Mouse (Mus musculus) Patski (cell line): ENCODE measurements around the gene Prepl. TPM values are rescaled to one million over a fixed set of nuclear protein-coding genes. Genes with fewer than 3 reads are reported as not detected.

Experiments
- ATAC-seq: fragments of 100-300 bp; one replicate; pipeline ENCODE4 v1.8.0; 2021
- CTCF ChIA-PET: fragments of 350-600 bp; sonication (Branson Sonifier 250); formaldehyde crosslinking; loops from one replicate; lab custom pipeline; 2022; ENCODE audit warnings: inconsistent platforms; lab: Charles Lee
- POLR2A ChIA-PET: fragments of 350-600 bp; sonication (Branson Sonifier 250); formaldehyde crosslinking; loops from one replicate; lab custom pipeline; 2022; ENCODE audit warnings: antibody characterized with exemption, inconsistent platforms; lab: Charles Lee
- DNase-seq: peaks from one replicate; pipeline ENCODE4 v3.0.0-alpha.2; 2011; ENCODE audit warnings: low read depth, low spot score
- H3K27me3 ChIP-seq: fragments of 371-371 bp; one replicate; pipeline ENCODE4 v1.5.1; 2021
- CTCF ChIP-seq: fragments of 100-300 bp; IDR thresholded peaks from one replicate; pipeline ENCODE4 v1.5.1; 2021
- in situ Hi-C: fragments of 300-500 bp; cut with MboI; formaldehyde crosslinking; loops from 3 replicates; pipeline ENCODE4 v1.11.1; 2018; ENCODE audit warnings: low pct_unique_long_range_greater_than_20kb, mixed read lengths
- polyA plus RNA-seq: library from polyadenylated mRNA; unstranded; gene quantifications from one replicate; pipeline ENCODE4 v1.2.3, GENCODE M21; 2021

Prepl gene
- polyA plus RNA-seq, 1 experiment from 2014 or later = 75.8 TPM

DNA sequence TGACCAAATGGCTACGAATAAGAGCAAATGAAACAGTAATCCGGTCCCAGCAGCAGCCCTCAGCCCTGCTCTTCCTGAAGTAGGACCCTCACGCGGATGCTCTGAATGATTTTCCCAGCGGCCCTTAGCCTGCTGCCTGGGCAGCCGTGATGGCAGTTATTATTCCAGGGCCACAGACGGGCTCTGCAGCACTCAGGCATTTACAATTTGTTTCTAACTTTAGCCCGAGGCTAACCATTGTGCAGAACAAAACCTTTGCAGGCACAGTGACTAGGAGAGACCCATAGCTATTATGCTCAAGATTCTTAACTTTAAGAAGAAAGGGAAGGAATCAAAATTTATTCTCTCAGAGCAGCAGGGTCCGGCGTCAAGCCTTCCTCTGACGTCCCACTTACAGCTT lies 17.7 kb downstream of the Prepl start:
- no peak for DNase-seq
- POLR2A ChIA-PET = no interaction called here
- no peak for ATAC-seq
- TF ChIP-seq CTCF = no peak
- in situ Hi-C loops = no loop called here
- H3K27me3 ChIP-seq = no peaks in the 10 kb centered on the region
- CTCF ChIA-PET = no interaction called here

DNA sequence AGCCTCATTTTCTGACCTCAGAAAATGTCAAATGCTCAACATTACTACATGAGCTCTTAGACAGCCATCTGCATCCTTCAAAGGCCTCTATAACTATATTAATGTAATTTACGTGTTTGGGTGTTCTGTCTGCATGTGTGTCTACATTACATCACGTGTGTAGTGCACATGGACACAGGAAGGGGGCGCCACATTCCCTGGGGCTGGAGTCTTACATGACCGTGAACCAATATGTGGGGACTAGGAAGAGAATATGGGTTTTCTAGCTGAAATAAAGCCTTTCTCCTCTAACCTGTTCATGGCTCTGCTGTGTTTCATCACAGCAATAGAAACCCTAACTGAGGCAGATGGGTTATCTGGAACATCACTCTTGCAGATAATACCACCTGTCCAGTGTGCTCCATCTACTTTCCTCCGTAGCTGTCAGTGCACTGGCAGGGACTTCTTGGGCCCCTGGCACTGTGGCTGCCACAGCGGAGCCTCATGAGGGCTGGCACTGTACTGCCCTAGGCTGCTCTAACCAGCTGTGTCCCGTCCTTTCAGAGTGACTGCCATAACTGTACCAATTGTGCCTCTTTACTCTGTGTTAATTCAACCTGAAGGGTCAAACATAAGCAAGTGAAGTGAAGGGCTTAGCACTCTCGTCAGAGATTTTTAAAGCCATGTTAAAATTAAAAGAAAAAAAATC lies 18.8 kb downstream of the Prepl start:
- no peak for TF ChIP-seq CTCF
- DNase-seq (no peak), ATAC-seq (no peak)
- ChIA-PET POLR2A (no interaction called here), CTCF (interaction anchor here (0.9 kb wide), 1 partner anchor 12 kb away, joined by 3 read pairs; no protein-coding TSS in a partner anchor)
- no peaks in the 10 kb centered on the region for H3K27me3 ChIP-seq
- in situ Hi-C loops = no loop called here

DNA sequence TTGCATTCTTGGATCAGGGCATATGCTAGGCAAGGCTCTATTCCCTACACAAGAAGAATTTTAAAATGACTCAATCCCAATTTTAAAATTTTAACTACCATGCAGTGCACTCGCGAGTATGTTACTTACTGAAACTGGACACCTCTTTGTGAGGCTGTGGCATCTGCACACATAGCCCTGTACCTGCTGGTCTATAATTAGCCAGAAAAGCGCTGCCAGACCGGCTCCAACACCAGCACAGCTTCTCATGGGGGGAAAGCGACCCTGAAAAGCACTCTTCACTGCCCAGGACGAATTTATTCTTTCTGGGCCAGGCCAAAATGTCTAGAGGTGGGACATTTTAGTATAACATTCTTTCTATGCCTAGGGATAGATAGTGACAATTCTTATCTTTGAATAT lies 19.4 kb downstream of the Prepl start:
- H3K27me3 ChIP-seq = no peaks in the 10 kb centered on the region
- POLR2A ChIA-PET = no interaction called here
- ATAC-seq = no peak
- CTCF ChIA-PET = no interaction called here
- no peak for TF ChIP-seq CTCF
- no peak for DNase-seq
- in situ Hi-C loops = no loop called here

DNA sequence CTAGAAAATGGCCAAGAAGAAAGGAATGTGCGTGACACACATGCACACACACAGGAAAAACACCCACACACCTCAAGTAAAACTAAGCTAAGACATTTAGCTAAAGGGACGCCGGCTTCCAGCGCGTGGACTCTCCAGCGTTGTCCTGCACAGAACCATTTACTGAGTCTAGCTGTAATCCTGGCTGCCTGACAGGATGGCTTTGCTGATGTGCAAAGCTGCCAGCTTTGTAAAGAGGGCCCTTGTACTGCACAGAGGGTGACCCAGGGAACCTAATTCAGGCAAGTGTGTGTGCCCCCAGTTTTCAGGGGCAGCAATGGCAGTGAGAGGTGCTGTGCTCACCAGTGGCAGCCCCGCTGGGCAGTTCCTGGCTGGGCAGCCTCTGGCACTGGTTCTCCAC lies 22.7 kb downstream of the Prepl start:
- CTCF ChIA-PET = no interaction called here
- in situ Hi-C loops = no loop called here
- POLR2A ChIA-PET = no interaction called here
- no peaks in the 10 kb centered on the region for H3K27me3 ChIP-seq
- TF ChIP-seq CTCF = no peak
- ATAC-seq (no peak), DNase-seq (no peak)

DNA sequence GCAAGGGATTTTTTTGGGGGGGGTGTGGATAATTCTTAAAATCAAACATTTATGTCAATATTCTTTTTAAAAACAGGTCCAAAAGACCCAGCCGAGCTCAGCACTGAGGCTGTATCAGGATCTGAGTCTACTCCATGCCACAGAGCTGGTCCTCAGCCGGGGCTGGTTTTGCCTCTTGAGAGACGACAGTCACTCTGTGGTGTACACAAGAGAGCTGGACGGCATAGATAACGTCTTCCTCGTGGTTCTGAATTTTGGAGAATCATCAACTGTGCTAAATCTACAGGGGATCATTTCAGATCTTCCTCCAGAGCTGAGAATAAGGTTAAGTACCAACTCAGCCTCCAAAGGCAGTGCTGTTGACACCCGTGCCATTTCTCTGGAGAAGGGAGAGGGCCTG lies 26.5 kb downstream of the Prepl start:
- no peak for DNase-seq
- H3K27me3 ChIP-seq = no peaks in the 10 kb centered on the region
- no peak for ATAC-seq
- ChIA-PET CTCF (no interaction called here), POLR2A (no interaction called here)
- in situ Hi-C loops = no loop called here
- TF ChIP-seq CTCF = no peak

DNA sequence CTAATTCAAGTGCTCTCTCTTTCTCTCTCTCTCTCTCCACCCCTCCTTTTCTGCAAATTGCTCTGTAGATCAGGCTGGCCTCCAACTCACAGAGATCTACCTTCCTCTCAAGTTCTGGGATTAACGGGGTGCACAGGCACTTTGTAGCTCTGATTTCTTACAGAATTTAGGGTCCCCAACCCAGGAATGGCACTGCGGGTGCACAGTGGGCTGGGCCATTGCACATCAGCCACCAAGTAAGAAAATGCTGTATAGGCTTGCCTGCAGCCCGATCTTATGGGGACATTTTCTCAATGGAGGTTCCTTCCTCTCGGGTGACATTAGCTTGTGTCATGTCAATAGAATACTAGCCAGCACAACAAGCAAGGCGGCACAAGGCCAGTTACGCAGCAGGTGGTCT lies 30.9 kb downstream of the Prepl start:
- CTCF ChIA-PET = interaction anchor here (1.8 kb wide), 1 partner anchor 12 kb away, joined by 4 read pairs; no protein-coding TSS in a partner anchor

DNA sequence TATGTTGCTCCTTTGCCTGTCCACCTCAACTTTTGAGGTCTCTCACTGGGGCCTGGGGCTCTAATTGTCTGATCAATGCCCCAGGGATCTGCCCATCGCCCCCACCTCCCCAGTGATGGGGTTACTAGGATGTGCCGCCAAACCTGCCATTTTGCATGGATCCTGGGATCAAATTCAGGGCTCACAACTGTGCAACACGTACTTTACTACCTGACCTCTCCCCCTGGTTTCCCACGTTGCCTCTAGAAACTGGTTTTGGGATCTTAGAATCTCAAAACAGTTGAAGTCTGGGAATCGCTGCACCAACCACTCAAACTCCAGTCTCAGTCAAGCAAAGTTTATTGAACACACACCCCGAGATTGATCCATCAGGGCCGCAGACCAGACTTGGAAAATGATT lies 31.8 kb downstream of the Prepl start:
- CTCF ChIA-PET = interaction anchor here (1.8 kb wide), 1 partner anchor 11 kb away, joined by 4 read pairs; no protein-coding TSS in a partner anchor
- DNase-seq = no peak
- no peaks in the 10 kb centered on the region for H3K27me3 ChIP-seq
- in situ Hi-C loops = no loop called here
- POLR2A ChIA-PET = no interaction called here
- no peak for TF ChIP-seq CTCF
- no peak for ATAC-seq

More for the DNA sequence above, 30.9 kb downstream of the Prepl start:
- no peak for TF ChIP-seq CTCF
- in situ Hi-C loops = no loop called here
- DNase-seq (no peak), ATAC-seq (no peak)
- no peaks in the 10 kb centered on the region for H3K27me3 ChIP-seq
- POLR2A ChIA-PET = no interaction called here

DNA sequence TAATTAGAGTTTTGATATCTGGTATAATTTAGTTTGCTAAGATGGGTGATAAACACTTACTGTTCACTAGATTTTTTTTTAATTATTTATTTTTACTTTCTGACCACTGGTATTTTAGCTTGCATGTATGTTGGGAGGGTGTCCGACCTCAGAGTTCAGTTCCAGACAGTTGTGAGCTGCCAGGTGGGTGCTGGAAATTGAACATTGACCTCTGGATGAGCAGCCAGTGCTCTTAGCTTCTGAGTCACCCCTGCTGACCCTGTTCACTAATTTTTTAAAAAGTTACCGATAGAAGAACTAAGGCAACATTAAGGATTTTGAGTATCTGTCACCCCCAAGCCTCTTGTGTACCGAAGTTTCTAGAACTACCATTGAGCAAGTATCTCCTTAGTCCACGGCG lies 41.7 kb downstream of the Prepl start:
- H3K27me3 ChIP-seq = no peaks in the 10 kb centered on the region
- DNase-seq (no peak), ATAC-seq (no peak)
- CTCF ChIA-PET = interaction anchor here (1.5 kb wide), 1 partner anchor 10 kb away, joined by 4 read pairs; no protein-coding TSS in a partner anchor
- TF ChIP-seq CTCF = no peak
- in situ Hi-C loops = no loop called here
- POLR2A ChIA-PET = no interaction called here

DNA sequence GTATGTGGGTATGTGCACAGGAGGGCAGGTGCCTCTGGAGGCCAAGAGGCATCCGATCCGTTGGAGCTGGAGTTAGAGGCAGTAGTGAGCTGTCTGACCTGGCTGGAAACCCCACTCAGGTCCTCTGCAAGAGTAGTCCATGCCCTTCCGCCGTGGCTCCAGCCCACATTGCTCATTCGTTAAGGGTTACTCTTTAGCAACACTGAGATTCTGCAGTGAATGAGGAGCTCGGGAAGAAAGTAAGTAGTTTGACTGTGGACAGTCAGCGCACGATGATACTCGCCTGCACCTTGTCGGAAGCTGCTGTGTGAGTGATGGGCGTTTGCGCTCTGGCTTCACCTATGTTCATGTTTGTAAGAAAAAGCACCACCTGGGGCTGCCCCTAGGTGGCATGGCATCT lies 44.9 kb downstream of the Prepl start:
- TF ChIP-seq CTCF = peak; percentile 14
- DNase-seq (no peak), ATAC-seq (no peak)
- in situ Hi-C loops = no loop called here
- CTCF ChIA-PET = interaction anchor here (0.6 kb wide), 1 partner anchor 9 kb away, joined by 3 read pairs; no protein-coding TSS in a partner anchor
- POLR2A ChIA-PET = no interaction called here
- no peaks in the 10 kb centered on the region for H3K27me3 ChIP-seq

DNA sequence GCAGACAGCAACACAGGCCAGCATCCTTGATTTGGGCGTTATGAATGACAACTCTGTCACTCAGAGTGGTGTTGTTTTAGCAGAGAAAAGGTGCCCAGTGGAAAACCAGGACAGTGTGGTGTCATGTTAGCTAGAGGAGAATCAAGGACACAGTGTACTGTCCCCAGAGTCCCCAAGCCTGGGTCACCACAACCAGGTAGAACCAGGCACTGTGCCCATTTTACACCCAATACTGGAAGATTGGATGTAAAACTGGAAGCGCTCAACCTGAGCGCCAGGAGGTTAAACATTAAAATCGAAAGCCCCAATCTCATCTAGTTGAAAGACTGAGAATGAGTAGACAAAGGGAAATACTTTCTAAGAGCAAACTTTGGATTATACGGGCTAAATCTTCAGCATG lies 45.6 kb downstream of the Prepl start:
- ChIA-PET POLR2A (no interaction called here), CTCF (no interaction called here)
- in situ Hi-C loops = no loop called here
- no peak for DNase-seq
- ATAC-seq = no peak
- no peaks in the 10 kb centered on the region for H3K27me3 ChIP-seq
- TF ChIP-seq CTCF = no peak

DNA sequence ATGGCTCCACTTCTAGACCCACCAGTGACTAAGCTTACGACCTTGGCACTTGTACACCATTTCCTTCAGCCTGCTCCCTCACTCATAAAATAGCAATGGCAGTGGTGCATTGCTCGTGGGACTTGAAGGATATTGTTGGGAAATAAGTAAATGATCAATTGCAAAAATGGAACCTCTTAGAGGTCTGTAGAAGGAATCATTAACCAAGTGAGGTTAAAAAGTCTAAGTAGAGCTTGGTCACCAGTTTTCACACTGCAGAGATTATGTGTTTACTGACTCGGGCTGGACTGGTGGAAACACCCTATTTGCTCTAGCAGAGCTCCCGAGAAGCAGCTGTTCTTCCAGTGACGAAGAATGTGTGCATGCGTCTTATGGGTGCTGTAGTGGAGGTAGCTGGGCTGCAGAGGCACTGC lies 46.6 kb downstream of the Prepl start:
- peak; percentile 57 for ATAC-seq

More for the DNA sequence above, 46.6 kb downstream of the Prepl start:
- ChIA-PET POLR2A (no interaction called here), CTCF (no interaction called here)
- no peak for DNase-seq
- in situ Hi-C loops = no loop called here
- TF ChIP-seq CTCF = no peak
- H3K27me3 ChIP-seq = no peaks in the 10 kb centered on the region
